Mouse (Mus musculus) embryonic stem cell, embryonic (primary cell): ENCODE measurements around the gene Bnc2.

Source experiments
- CTCF ChIA-PET, 4 experiments: fragments of 300-600 bp in 2 of 4; fragments of 350-600 bp in 2 of 4; sonication (Branson Sonifier 250); formaldehyde crosslinking; loops; one replicate each; lab custom pipeline; 2022; ENCODE audit warnings: inconsistent platforms in 2 of 4; lab: Charles Lee
- POLR2A ChIA-PET, 4 experiments: fragments of 300-600 bp in 2 of 4; fragments of 350-600 bp in 2 of 4; sonication (Branson Sonifier 250); formaldehyde crosslinking; loops; one replicate each; lab custom pipeline; 2022; ENCODE audit warnings: antibody characterized with exemption in 4 of 4, inconsistent platforms in 1 of 4; lab: Charles Lee

The Bnc2 gene

DNA sequence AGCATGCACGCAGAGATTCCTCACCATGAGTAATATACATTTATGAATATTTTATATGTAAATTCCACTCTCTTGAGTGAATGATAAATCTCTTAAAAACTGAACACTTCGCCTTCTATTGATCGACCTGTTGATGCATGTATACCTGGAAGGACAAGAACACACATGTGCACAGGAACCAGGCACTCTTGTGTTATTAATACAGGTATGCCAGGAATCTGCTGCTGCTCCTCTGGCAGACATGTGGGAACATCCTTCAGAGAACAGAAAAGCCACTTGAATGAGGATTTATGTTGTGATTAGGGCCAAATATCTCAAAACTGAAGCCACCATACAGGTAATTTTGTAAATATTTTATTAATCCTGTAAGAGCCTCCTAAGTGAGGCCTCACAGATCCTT is 357.7 kb downstream of the Bnc2 start:
- CTCF ChIA-PET: no interaction called here
- POLR2A ChIA-PET: interaction anchor here in 1 of 4 experiments (0.6 kb wide), 1 partner anchor 467 kb away, joined by 3 read pairs; no protein-coding TSS in a partner anchor

- POLR2A ChIA-PET: no interaction called here
- CTCF ChIA-PET: no interaction called here
Observed at GRCm38 (mm10) chr4:84311371-84311770, 363.7 kb downstream of the Bnc2 start.

DNA sequence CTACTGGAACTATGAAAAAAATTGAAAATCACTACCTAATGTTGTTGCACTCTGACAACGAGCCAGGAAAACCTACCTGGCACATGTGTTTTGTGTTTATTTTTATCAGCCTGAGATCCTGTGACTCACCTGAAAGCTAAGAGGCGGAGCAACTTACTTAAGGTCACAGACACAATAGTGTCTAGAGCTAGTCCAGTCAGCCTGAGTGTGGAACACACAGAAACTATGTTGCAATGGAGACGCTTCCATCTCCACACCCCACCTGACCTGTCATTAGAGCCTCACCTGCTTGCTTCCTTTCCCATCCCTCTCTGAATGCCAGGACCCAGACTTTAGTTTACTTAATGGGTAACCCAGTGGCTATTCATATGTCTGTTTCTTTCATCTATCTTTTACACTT is 364.2 kb downstream of the Bnc2 start:
- POLR2A ChIA-PET: interaction anchor here in 1 of 4 experiments (0.7 kb wide), 1 partner anchor 59 kb away, joined by 3 read pairs; no protein-coding TSS in a partner anchor

GRCm38 (mm10) chr4:84308226-84308862 is 366.7 kb downstream of the Bnc2 start:
- CTCF ChIA-PET: no interaction called here

More for the DNA sequence above, 364.2 kb downstream of the Bnc2 start:
- CTCF ChIA-PET: interaction anchor here in 1 of 4 experiments (0.6 kb wide), 1 partner anchor 368 kb away, joined by 3 read pairs; no protein-coding TSS in a partner anchor

GRCm38 (mm10) chr4:84306928-84307606 is 368.0 kb downstream of the Bnc2 start:
- ChIA-PET POLR2A (interaction anchor here in 1 of 4 experiments (0.7 kb wide), 1 partner anchor 121 kb away, joined by 3 read pairs; no protein-coding TSS in a partner anchor), CTCF (interaction anchor here in 1 of 4 experiments (0.7 kb wide), 1 partner anchor 13 kb away, joined by 3 read pairs; no protein-coding TSS in a partner anchor)

More at GRCm38 (mm10) chr4:84308226-84308862, 366.7 kb downstream of the Bnc2 start:
- POLR2A ChIA-PET: no interaction called here

- ChIA-PET POLR2A (no interaction called here), CTCF (no interaction called here)
Observed at GRCm38 (mm10) chr4:84302949-84303348, 372.1 kb downstream of the Bnc2 start.

DNA sequence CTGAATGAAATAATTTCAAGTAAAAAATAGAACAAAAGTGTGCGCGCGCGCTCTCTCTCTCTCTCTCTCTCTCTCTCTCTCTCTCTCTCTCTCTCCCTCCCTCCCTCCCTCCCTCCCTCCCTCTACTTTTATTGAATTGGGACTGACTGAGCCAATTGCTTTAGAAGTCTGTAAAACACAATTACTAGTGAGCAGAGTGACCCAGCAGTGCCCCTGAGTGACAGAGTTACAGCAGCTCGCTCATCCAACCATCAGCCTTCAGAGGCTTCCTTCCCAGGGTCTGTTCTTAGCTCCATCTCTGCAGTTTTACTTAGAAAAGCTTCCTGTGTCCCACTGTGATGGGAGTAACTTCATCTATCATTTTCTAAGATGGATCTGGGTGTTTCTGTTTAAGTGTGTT is 389.9 kb downstream of the Bnc2 start:
- ChIA-PET CTCF (no interaction called here), POLR2A (no interaction called here)

DNA sequence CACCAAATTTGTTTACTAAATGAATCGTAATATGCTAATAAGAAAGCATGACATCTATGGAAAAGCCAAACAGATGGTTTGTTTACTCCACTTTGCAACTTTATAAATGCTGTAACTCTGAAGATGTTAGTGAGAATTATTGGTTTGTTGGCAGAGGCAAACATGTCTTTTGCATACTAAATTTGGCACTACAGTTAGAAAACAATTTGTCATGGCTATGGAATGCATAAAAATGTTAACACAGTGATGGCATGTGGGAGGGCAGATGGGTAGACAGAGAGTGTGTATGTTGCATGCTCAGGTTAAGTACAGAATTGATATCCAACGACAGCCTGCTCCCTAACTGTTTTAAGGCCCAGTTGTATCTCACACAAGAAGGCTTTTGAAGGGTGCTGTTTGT is 392.4 kb downstream of the Bnc2 start:
- POLR2A ChIA-PET: no interaction called here
- CTCF ChIA-PET: no interaction called here

DNA sequence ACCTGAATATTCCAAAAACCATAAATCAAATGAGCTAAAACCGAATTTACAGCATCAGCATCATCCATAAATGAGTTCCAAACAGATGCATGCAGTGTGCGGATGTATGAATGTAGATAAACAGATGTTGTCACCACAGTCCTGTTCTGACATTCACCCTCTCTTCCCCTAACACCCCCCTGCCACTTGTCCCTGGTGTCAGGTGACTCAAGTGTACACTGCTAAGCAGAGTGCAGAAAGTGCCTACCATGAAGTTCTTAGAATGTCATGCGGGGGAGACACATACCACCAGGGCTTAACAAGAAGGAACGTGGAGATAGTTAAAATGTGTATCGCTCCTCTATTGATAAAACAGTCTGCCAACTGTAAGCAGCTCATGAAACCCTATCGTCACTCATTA is 396.9 kb downstream of the Bnc2 start:
- CTCF ChIA-PET: no interaction called here

GRCm38 (mm10) chr4:84276081-84276480 is 399.0 kb downstream of the Bnc2 start:
- ChIA-PET POLR2A (no interaction called here), CTCF (no interaction called here)

More for the DNA sequence above, 396.9 kb downstream of the Bnc2 start:
- POLR2A ChIA-PET: interaction anchor here in 1 of 4 experiments (0.7 kb wide), 1 partner anchor 88 kb away, joined by 3 read pairs; no protein-coding TSS in a partner anchor

DNA sequence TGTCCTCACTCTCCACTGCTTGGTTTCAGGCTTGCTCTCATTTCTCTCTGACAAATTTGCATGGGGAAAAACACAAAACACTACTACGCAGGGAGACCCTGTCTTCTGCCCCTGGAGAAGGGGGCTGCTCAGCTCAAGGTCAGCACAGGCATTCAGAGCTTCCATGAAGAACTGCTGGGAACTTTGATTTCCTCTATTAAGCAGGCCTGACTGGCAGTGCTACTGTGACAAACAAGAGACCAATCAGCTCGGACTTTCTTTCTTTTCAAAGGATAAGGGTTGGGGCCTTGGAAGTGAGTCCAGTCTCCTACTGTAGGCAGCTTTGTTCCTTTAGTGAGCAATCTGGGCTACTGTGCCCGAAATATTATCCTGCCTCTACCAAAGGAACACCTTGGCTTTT is 400.9 kb downstream of the Bnc2 start:
- POLR2A ChIA-PET: no interaction called here
- CTCF ChIA-PET: no interaction called here

DNA sequence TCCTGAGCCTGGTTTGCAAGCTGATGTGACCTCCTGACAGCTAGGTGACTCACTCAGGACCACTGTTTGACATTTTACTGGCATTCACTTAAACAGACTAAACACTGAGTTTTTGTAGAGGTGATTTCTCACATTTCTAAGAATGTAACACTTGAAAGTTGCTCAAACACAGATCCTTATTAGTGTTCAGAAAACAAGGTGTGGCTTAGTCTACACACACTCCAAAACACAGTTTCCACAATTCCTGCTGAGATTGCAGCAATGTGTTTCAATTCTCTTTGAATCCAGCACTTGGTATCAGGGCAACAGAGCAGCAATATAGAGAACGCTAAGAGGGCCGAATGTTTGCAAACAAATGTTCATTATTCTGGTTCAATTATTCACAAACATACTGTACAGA is 402.2 kb downstream of the Bnc2 start:
- ChIA-PET POLR2A (no interaction called here), CTCF (no interaction called here)

DNA sequence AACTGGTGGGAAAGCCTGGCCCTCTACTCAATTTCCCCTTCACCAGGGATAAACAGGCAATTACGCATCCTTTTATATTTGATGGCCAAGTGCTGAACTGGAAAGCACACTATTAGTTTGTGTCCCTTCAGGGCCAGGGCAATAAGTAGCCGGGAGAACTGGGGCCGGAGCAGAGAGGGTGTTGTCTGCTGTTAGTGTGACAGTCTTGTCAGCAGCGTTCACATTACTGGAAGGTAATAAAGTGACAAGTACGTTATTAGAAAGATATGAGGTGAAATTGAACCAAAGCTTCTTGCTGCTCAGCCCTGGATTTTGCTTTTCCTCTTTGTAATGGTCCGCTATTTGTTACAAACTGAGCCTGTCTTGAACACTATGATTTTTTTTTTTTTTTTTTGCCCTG is 405.2 kb downstream of the Bnc2 start:
- CTCF ChIA-PET: no interaction called here
- POLR2A ChIA-PET: interaction anchor here in 2 of 4 experiments (0.6 to 0.7 kb wide), 2 partner anchors 48 to 64 kb away, joined by 3 to 7 read pairs; no protein-coding TSS in a partner anchor

DNA sequence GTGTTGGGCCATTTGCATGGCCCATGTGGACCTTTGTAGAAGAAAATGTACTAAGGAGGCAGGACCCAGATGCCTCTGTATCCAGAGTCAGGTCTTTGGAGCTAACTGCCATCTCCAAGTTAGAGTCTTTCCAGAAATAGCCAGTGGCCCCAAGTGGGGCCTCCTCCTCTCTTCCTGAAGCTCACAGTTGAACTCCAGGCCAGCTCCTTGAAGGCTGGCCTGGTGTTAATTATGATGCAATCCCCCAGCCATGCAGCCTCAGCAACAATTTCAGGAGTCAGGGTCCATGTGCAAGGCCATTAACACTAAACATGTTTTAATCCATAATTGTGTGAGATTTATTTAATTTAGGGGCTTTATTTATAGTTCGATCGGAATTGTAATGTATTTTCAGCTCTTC is 427.7 kb downstream of the Bnc2 start:
- ChIA-PET POLR2A (interaction anchor here in 1 of 4 experiments (1.4 kb wide), 1 partner anchor 25 kb away, joined by 5 read pairs; no protein-coding TSS in a partner anchor), CTCF (interaction anchor here in 1 of 4 experiments (0.6 kb wide), 1 partner anchor 217 kb away, joined by 7 read pairs; no protein-coding TSS in a partner anchor)

DNA sequence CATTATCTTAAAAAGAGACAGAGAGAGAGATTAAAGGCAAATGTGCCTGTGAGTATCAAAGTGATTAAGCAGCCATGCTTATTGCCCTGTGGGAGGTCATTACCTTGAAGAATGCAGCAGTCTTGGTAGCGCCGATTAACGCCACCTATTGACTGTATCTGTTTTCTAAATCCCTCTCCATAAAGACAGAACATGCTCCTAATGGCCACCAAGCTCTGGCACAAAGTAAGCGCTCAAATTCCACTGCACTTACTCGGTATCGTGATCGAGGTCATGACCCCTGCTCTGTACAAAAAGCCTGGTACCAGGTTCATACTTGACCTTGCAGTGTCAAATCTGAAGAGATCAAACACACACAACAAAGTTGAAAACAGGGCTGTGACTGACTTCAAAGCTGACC is 442.7 kb downstream of the Bnc2 start:
- CTCF ChIA-PET: no interaction called here
- POLR2A ChIA-PET: interaction anchor here in 1 of 4 experiments (1.1 to 2.1 kb wide), 2 partner anchors 7 to 11 kb away, joined by 6 to 11 read pairs; no protein-coding TSS in a partner anchor

DNA sequence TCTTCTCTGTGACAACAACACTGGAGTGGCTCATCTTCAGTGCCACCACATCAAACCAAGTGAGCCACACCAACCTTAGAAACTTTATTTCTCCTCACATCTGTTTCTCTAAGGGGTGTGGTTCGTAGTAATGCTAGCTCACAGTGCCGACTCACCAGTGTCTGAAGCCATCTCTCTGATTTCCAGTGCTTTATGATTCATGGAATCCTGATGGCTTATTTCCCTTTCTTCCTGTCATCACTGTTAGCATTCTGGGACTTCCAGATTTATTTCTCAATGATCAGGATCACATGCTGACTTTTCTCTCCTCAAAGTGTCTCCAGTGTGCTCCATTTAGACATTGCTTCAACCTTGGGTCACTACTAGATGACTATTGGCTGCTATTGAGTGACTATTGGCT is 443.8 kb downstream of the Bnc2 start:
- CTCF ChIA-PET: no interaction called here
- POLR2A ChIA-PET: interaction anchor here in 1 of 4 experiments (0.5 kb wide), 1 partner anchor 436 kb away, joined by 3 read pairs; no protein-coding TSS in a partner anchor

DNA sequence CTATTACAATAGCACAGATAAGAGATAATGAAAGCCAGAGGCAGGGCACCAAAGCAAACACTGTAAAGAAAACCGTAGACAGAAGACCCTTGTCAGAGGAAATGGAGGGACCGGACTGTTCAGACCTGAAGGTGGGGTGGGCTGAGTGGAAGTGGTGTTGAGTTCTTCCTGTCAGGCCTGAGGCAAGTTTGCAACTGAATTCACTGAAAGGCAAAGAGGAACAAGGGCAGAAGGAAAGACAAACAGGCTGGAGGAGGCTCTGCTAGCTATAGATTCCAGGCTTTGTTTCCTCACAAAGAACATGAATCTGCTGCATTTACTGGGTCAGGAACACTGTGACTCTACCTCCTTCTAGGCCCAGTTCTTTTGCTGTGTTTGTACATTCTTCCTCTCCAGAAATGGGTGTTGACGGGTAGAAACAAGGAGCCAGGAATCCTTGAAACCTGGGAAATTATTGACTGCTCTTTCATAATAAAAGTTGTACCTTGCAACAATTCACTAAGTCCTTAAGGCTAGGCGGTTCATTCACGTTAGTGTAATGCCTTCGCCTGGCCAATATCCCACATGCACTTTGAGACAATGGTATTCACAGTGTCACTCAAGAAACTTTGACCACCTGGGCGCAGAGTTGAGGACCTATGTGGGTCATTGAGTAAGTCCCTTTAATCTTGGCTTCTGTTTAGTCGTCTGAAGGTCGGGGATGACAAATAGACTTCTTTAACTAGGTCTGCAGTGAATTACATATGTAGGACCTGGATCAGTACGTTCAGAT is 445.7 kb downstream of the Bnc2 start:
- ChIA-PET CTCF (no interaction called here), POLR2A (interaction anchor here in 1 of 4 experiments (0.9 kb wide), 1 partner anchor 602 kb away, joined by 3 read pairs; no protein-coding TSS in a partner anchor)

GRCm38 (mm10) chr4:84228551-84228950 is 446.5 kb downstream of the Bnc2 start:
- ChIA-PET CTCF (no interaction called here), POLR2A (interaction anchor here in 1 of 4 experiments (0.9 kb wide), 1 partner anchor 601 kb away, joined by 3 read pairs; no protein-coding TSS in a partner anchor)
